In the genomic region with DNA sequence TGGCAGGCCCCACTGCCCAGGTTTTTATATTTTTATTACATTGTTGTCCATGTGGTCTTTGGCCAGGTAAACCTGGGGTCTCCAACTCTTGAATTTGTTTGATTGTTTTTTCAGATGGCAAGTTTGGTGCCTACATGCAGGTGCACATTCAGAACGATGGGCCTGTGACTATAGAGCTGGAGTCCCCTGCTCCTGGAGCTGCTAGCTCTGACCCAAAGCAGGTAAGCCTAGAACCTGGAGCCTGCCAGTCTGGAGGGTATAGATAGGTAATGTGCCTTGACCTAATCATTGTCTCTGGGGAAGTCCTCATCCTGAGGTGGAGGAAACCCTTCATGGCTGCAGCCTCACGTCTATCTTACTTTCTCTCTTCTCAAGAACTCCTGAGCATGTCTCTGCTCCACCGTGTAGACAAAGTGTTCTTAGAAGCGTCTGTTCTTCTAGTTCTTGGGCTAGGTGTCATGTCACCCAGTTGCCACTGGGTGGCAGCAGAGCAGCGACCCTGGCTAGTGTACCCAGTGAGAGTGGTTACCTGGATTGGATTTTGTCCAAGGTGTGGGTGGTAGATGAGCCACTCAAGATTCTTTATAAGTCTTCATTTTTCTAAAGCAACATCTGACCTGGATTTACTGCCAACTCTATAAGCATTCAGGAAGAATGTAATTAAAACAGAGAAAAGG, we compare ENCODE assay signal across 9 mouse cellular contexts. TPM values are rescaled to one million over a fixed set of nuclear protein-coding genes. Genes with fewer than 3 reads are reported as not detected.
DNase-seq lines count a peak whose midpoint lies in the region; ATAC-seq and TF ChIP-seq lines count a peak whose summit lies in the region.
"Had no signal": no experiment of that assay in that cellular context is flagged by ENCODE, and none has a peak within 500 bp of the region (broad histone marks: within the 10 kb centered on the region; RNA-seq: fewer than 3 reads in every experiment).

No protein-coding gene starts in this region.

- 0 out of 2 replicates have a peak, but pooled peaks have one; percentile 15 for ATAC-seq in heart, embryonic 12.5 days (ENCODE audit: insufficient number of reproducible peaks, low FRiP score)
- ATAC-seq in kidney, postnatal 0 days (replicated peaks; ENCODE audit: low FRiP score, low read depth) = 0 out of 2 replicates have a peak, but pooled peaks have one; percentile 65

- no peak overlapping the region for H3K4me3 ChIP-seq in embryonic facial prominence, embryonic 10.5 days
- no peak overlapping the region for H3K4me3 ChIP-seq in heart, embryonic 12.5 days
- H3K4me3 ChIP-seq in kidney, postnatal 0 days (replicated peaks; ENCODE audit: low read depth, low read length) = no peak overlapping the region
- H3K4me3 ChIP-seq: heart, embryonic 13.5 days had no signal

- peaks cover 6% of the 10 kb centered on the region; the same call in 1 of the 2 replicates for H3K4me1 ChIP-seq in embryonic facial prominence, embryonic 10.5 days
- H3K4me1 ChIP-seq in heart, embryonic 12.5 days (replicated peaks) = peaks cover 5% of the 10 kb centered on the region; the same call in 1 of the 2 replicates
- H3K4me1 ChIP-seq in kidney, postnatal 0 days (replicated peaks; ENCODE audit: insufficient read depth, low read length) = no peaks in the 10 kb centered on the region
- H3K4me1 ChIP-seq: heart, embryonic 13.5 days had no signal

- WGBS in embryonic facial prominence, embryonic 10.5 days = 33% methylated on average over 5 of the region's 5 CpGs
- WGBS in heart, embryonic 12.5 days = 21% methylated on average over 5 of the region's 5 CpGs
- WGBS in kidney, postnatal 0 days = 20% methylated on average over 5 of the region's 5 CpGs

- H3K9ac ChIP-seq in heart, embryonic 12.5 days = no peak overlapping the region
- H3K9ac ChIP-seq in kidney, postnatal 0 days (ENCODE audit: low read depth, low read length) = no peak overlapping the region
- H3K9ac ChIP-seq: heart, embryonic 13.5 days had no signal

- no peak overlapping the region for H3K27ac ChIP-seq in embryonic facial prominence, embryonic 10.5 days (replicated peaks)
- H3K27ac ChIP-seq in heart, embryonic 12.5 days (ENCODE audit: poor library complexity, severe bottlenecking) = no peak overlapping the region
- no peak overlapping the region for H3K27ac ChIP-seq in kidney, postnatal 0 days
- H3K27ac ChIP-seq: heart, embryonic 13.5 days had no signal

- H3K4me2 ChIP-seq in heart, embryonic 12.5 days = no peak overlapping the region
- H3K4me2 ChIP-seq in kidney, postnatal 0 days (ENCODE audit: low read length) = no peak overlapping the region
- H3K4me2 ChIP-seq: heart, embryonic 13.5 days had no signal

- DNase-seq in CD8-positive naive resting alpha-beta T cell, adult 2 months (ENCODE audit: low read depth in 2 of 2, low spot score in 2 of 2) = peak; percentile 17 to 36
- peak; percentile 75 for DNase-seq in adrenal gland, postnatal 14 days
- peak; percentile 67 for DNase-seq in embryonic facial prominence, embryonic 10.5 days (ENCODE audit: low spot score)
- peak; percentile 66 for DNase-seq in kidney, postnatal 0 days (ENCODE audit: low spot score)
- DNase-seq in liver = peak; percentile 65
- peak; percentile 65 for DNase-seq in neural tube, embryonic 10.5 days (ENCODE audit: extremely low spot score, low spot score)
- peak; percentile 52 for DNase-seq in thymus, postnatal 14 days

- H3K36me3 ChIP-seq in embryonic facial prominence, embryonic 10.5 days (replicated peaks) = peaks cover 6% of the 10 kb centered on the region; the same call in 1 of the 2 replicates
- H3K36me3 ChIP-seq in heart, embryonic 12.5 days = 0 out of 2 replicates have a peak, but pooled peaks cover 6% of the 10 kb centered on the region
- H3K36me3 ChIP-seq in kidney, postnatal 0 days (ENCODE audit: insufficient read depth, low read length) = no peaks in the 10 kb centered on the region

- no peaks in the 10 kb centered on the region for H3K27me3 ChIP-seq in embryonic facial prominence, embryonic 10.5 days (replicated peaks; ENCODE audit: low read depth, poor library complexity, severe bottlenecking)
- no peaks in the 10 kb centered on the region for H3K27me3 ChIP-seq in heart, embryonic 12.5 days (replicated peaks)
- H3K27me3 ChIP-seq in kidney, postnatal 0 days (ENCODE audit: insufficient read depth, low read length) = no peaks in the 10 kb centered on the region
- H3K27me3 ChIP-seq: heart, embryonic 13.5 days had no signal

- 0 out of 2 replicates have a peak, but pooled peaks cover 3% of the 10 kb centered on the region for H3K9me3 ChIP-seq in embryonic facial prominence, embryonic 10.5 days
- no peaks in the 10 kb centered on the region for H3K9me3 ChIP-seq in heart, embryonic 12.5 days (replicated peaks)
- no peaks in the 10 kb centered on the region for H3K9me3 ChIP-seq in kidney, postnatal 0 days (replicated peaks; ENCODE audit: low read length)

- TF ChIP-seq CTCF in kidney, postnatal 0 days (IDR thresholded peaks at IDR 0.05; ENCODE audit: low read depth) = peak; percentile 90

RNA-seq across cellular contexts. Expression of a gene that starts 36.1 kb away (rescaled TPM):
- 19.6 and 20.6 TPM in 2 replicates for total RNA-seq in adrenal gland, postnatal 14 days (2021)
- polyA plus RNA-seq in embryonic facial prominence, embryonic 10.5 days (2016; fragmentation: Nextera tagmentation; extraction: Ambion mirVana) = 36.9 and 43.1 TPM in 2 replicates
- 30.5 and 31.2 TPM in 2 replicates for polyA plus RNA-seq in heart, embryonic 12.5 days (2016; fragmentation: Nextera tagmentation; extraction: Ambion mirVana)
- 55.3 and 59.9 TPM in 2 replicates for polyA plus RNA-seq in kidney, postnatal 0 days (2015; fragmentation: Nextera tagmentation; extraction: Ambion mirVana)

RNA-seq across cellular contexts. Expression of a gene that starts 41.9 kb away (rescaled TPM):
- total RNA-seq in adrenal gland, postnatal 14 days (2021) = 48.2 and 50.9 TPM in 2 replicates
- polyA plus RNA-seq in embryonic facial prominence, embryonic 10.5 days (2016; fragmentation: Nextera tagmentation; extraction: Ambion mirVana) = 30.8 and 34.0 TPM in 2 replicates
- polyA plus RNA-seq in heart, embryonic 12.5 days (2016; fragmentation: Nextera tagmentation; extraction: Ambion mirVana) = 54.8 and 57.1 TPM in 2 replicates
- polyA plus RNA-seq in kidney, postnatal 0 days (2015; fragmentation: Nextera tagmentation; extraction: Ambion mirVana) = 69.5 and 90.6 TPM in 2 replicates
